Mouse (Mus musculus) midbrain, embryonic 12.5 days (tissue): ENCODE data around the gene Hip1. TPM values are rescaled to one million over a fixed set of nuclear protein-coding genes. Genes with fewer than 3 reads are reported as not detected.
"Not testable (repeated sequence)": the region's sequence is repeated elsewhere in the genome, so short reads cannot be mapped to it uniquely, and the experiment has no call there.

ENCODE experiments used
- ATAC-seq: fragments of 200-750 bp; cut with Nextera tagmentation; 2 replicates; pipeline ENCODE4 v1.8.0; 2017; ENCODE audit warnings: low read depth, moderate TSS enrichment, moderate library complexity; ENCODE audit not compliant: low FRiP score
- H3K27ac ChIP-seq: fragments of 300-500 bp; sonication (generic); replicated peaks from 2 replicates; pipeline ENCODE4 v1.5.1; 2016; ENCODE audit warnings: mild to moderate bottlenecking
- H3K27me3 ChIP-seq: fragments of 300-500 bp; sonication (generic); 2 replicates; pipeline ENCODE4 v1.6.1; 2016; ENCODE audit warnings: mild to moderate bottlenecking
- H3K36me3 ChIP-seq: fragments of 300-500 bp; sonication (generic); 2 replicates; pipeline ENCODE4 v1.6.1; 2016
- H3K4me1 ChIP-seq: fragments of 300-500 bp; sonication (generic); 2 replicates; pipeline ENCODE4 v1.6.1; 2016
- H3K4me2 ChIP-seq: fragments of 300-500 bp; sonication (generic); replicated peaks from 2 replicates; pipeline ENCODE4 v1.6.1; 2016; ENCODE audit warnings: mild to moderate bottlenecking, moderate library complexity
- H3K4me3 ChIP-seq: fragments of 300-500 bp; sonication (generic); 2 replicates; pipeline ENCODE4 v1.5.1; 2016; ENCODE audit warnings: mild to moderate bottlenecking
- H3K9ac ChIP-seq: fragments of 300-500 bp; sonication (generic); replicated peaks from 2 replicates; pipeline ENCODE4 v1.6.1; 2016; ENCODE audit warnings: mild to moderate bottlenecking, moderate library complexity
- H3K9me3 ChIP-seq: fragments of 300-500 bp; sonication (generic); 2 replicates; pipeline ENCODE4 v1.6.1; 2016; ENCODE audit warnings: mild to moderate bottlenecking
- WGBS: fragments of 180-500 bp; shearing (Covaris S2); methylation state at CpG from one replicate; pipeline ENCODE4 v1.1.7; 2016; 5-methylcytosine and 5-hydroxymethylcytosine counted together
- polyA plus RNA-seq: library from polyadenylated mRNA; unstranded; fragments of >200 nt; fragmentation: Nextera tagmentation; extraction: Ambion mirVana; gene quantifications from 2 replicates; pipeline ENCODE4 v1.2.1, GENCODE M21; 2016

Gene Hip1
- polyA plus RNA-seq, 1 experiment from 2014 or later: 68.4 TPM

- no peaks in the 10 kb centered on the region for H3K27me3 ChIP-seq
- peak overlapping the region; percentile 80 for H3K4me2 ChIP-seq
- H3K9me3 ChIP-seq: no peaks in the 10 kb centered on the region
- under 1% methylated on average over 18 of the region's 19 CpGs for WGBS
- peaks cover 25% of the 10 kb centered on the region for H3K4me1 ChIP-seq
- H3K27ac ChIP-seq: peak overlapping the region; percentile 95
- H3K9ac ChIP-seq: peak overlapping the region; percentile 73
- H3K4me3 ChIP-seq: peak overlapping the region; percentile 67
- peak; percentile 0; the same call in 1 of the 2 replicates for ATAC-seq
- H3K36me3 ChIP-seq: 0 out of 2 replicates have a peak, but pooled peaks cover under 1% of the 10 kb centered on the region
These were observed 56.6 kb downstream of the Hip1 start for GRCm38 (mm10) chr5:135488222-135488880.

- Histone ChIP-seq H3K27ac (no peak overlapping the region), H3K36me3 (peaks cover 22% of the 10 kb centered on the region), H3K4me1 (peaks cover 24% of the 10 kb centered on the region), H3K4me2 (no peak overlapping the region), H3K9ac (no peak overlapping the region), H3K27me3 (no peaks in the 10 kb centered on the region), H3K9me3 (no peaks in the 10 kb centered on the region), H3K4me3 (no peak overlapping the region)
- WGBS: 90% methylated on average over 3 of the region's 3 CpGs
- no peak for ATAC-seq
These were observed 59.6 kb downstream of the Hip1 start for GRCm38 (mm10) chr5:135485289-135485688.

GRCm38 (mm10) chr5:135483865-135484264, 61.1 kb downstream of the Hip1 start:
- not testable (repeated sequence) for H3K27me3 ChIP-seq, H3K4me3 ChIP-seq, ATAC-seq, H3K9me3 ChIP-seq, H3K9ac ChIP-seq, H3K4me2 ChIP-seq, H3K27ac ChIP-seq
- Histone ChIP-seq H3K4me1 (peaks cover 15% of the 10 kb centered on the region), H3K36me3 (peaks cover 22% of the 10 kb centered on the region)
- 94% methylated on average over 6 of the region's 6 CpGs for WGBS

GRCm38 (mm10) chr5:135478877-135479600, 65.9 kb downstream of the Hip1 start:
- Histone ChIP-seq H3K27ac (no peak overlapping the region), H3K9me3 (no peaks in the 10 kb centered on the region), H3K4me2 (no peak overlapping the region), H3K4me3 (no peak overlapping the region), H3K9ac (no peak overlapping the region), H3K36me3 (peaks cover 32% of the 10 kb centered on the region), H3K27me3 (no peaks in the 10 kb centered on the region), H3K4me1 (no peaks in the 10 kb centered on the region)
- no peak for ATAC-seq
- WGBS: 95% methylated on average over 12 of the region's 12 CpGs

- Histone ChIP-seq H3K27ac (no peak overlapping the region), H3K4me1 (no peaks in the 10 kb centered on the region), H3K9me3 (no peaks in the 10 kb centered on the region), H3K4me2 (no peak overlapping the region), H3K9ac (no peak overlapping the region), H3K4me3 (no peak overlapping the region), H3K27me3 (no peaks in the 10 kb centered on the region), H3K36me3 (peaks cover 16% of the 10 kb centered on the region)
- 84% methylated on average over 5 of the region's 5 CpGs for WGBS
- no peak for ATAC-seq
These were observed 68.7 kb downstream of the Hip1 start for GRCm38 (mm10) chr5:135476199-135476598.

GRCm38 (mm10) chr5:135472405-135472804, 72.5 kb downstream of the Hip1 start:
- Histone ChIP-seq H3K9ac (no peak overlapping the region), H3K36me3 (peaks cover 22% of the 10 kb centered on the region), H3K9me3 (no peaks in the 10 kb centered on the region), H3K27ac (no peak overlapping the region), H3K4me2 (no peak overlapping the region), H3K27me3 (no peaks in the 10 kb centered on the region), H3K4me1 (no peaks in the 10 kb centered on the region), H3K4me3 (no peak overlapping the region)
- ATAC-seq: no peak
- WGBS: 93% methylated on average over 6 of the region's 6 CpGs

- Histone ChIP-seq H3K36me3 (peaks cover 27% of the 10 kb centered on the region), H3K9ac (no peak overlapping the region), H3K4me2 (no peak overlapping the region), H3K4me3 (no peak overlapping the region), H3K9me3 (no peaks in the 10 kb centered on the region), H3K27me3 (no peaks in the 10 kb centered on the region), H3K27ac (no peak overlapping the region), H3K4me1 (no peaks in the 10 kb centered on the region)
- 94% methylated on average over 4 of the region's 4 CpGs for WGBS
- no peak for ATAC-seq
These were observed 73.2 kb downstream of the Hip1 start for GRCm38 (mm10) chr5:135471747-135472146.

- H3K27me3 ChIP-seq: no peaks in the 10 kb centered on the region
- H3K9me3 ChIP-seq: no peaks in the 10 kb centered on the region
- no peak for ATAC-seq
- H3K4me2 ChIP-seq: no peak overlapping the region
- H3K36me3 ChIP-seq: peaks cover 17% of the 10 kb centered on the region; the same call in 1 of the 2 replicates
- 98% methylated on average over 6 of the region's 6 CpGs for WGBS
- no peak overlapping the region for H3K27ac ChIP-seq
- peaks cover 9% of the 10 kb centered on the region for H3K4me1 ChIP-seq
- no peak overlapping the region for H3K9ac ChIP-seq
- H3K4me3 ChIP-seq: no peak overlapping the region
These were observed 76.6 kb downstream of the Hip1 start for GRCm38 (mm10) chr5:135468280-135468679.

- ATAC-seq: 0 out of 2 replicates have a peak, but pooled peaks have one; percentile 34
- H3K4me2 ChIP-seq: no peak overlapping the region
- no peak overlapping the region for H3K4me3 ChIP-seq
- no peaks in the 10 kb centered on the region for H3K9me3 ChIP-seq
- peaks cover 27% of the 10 kb centered on the region for H3K36me3 ChIP-seq
- 67% methylated on average over 7 of the region's 7 CpGs for WGBS
- H3K9ac ChIP-seq: no peak overlapping the region
- H3K27me3 ChIP-seq: no peaks in the 10 kb centered on the region
- H3K4me1 ChIP-seq: peaks cover 9% of the 10 kb centered on the region
- peak overlapping the region; percentile 39 for H3K27ac ChIP-seq
These were observed 79.1 kb downstream of the Hip1 start for GRCm38 (mm10) chr5:135465833-135466291.

GRCm38 (mm10) chr5:135463380-135463779, 81.5 kb downstream of the Hip1 start:
- Histone ChIP-seq H3K4me1 (peaks cover 9% of the 10 kb centered on the region), H3K9me3 (no peaks in the 10 kb centered on the region), H3K27ac (no peak overlapping the region), H3K27me3 (no peaks in the 10 kb centered on the region), H3K36me3 (peaks cover 47% of the 10 kb centered on the region), H3K4me2 (no peak overlapping the region), H3K4me3 (no peak overlapping the region), H3K9ac (no peak overlapping the region)
- 90% methylated on average over 8 of the region's 8 CpGs for WGBS
- no peak for ATAC-seq

GRCm38 (mm10) chr5:135460833-135461173, 84.1 kb downstream of the Hip1 start:
- peaks cover 4% of the 10 kb centered on the region for H3K4me1 ChIP-seq
- no peak overlapping the region for H3K4me2 ChIP-seq
- H3K27me3 ChIP-seq: no peaks in the 10 kb centered on the region
- H3K9me3 ChIP-seq: no peaks in the 10 kb centered on the region
- no peak overlapping the region for H3K4me3 ChIP-seq
- 88% methylated on average over 4 of the region's 4 CpGs for WGBS
- no peak for ATAC-seq
- H3K9ac ChIP-seq: no peak overlapping the region
- no peak overlapping the region for H3K27ac ChIP-seq
- peaks cover 57% of the 10 kb centered on the region for H3K36me3 ChIP-seq

GRCm38 (mm10) chr5:135460152-135460832, 84.6 kb downstream of the Hip1 start:
- WGBS: 90% methylated on average over 12 of the region's 12 CpGs
- ATAC-seq: no peak
- no peak overlapping the region for H3K4me3 ChIP-seq
- H3K4me1 ChIP-seq: no peaks in the 10 kb centered on the region; the same call in 1 of the 2 replicates
- H3K27ac ChIP-seq: no peak overlapping the region
- H3K36me3 ChIP-seq: peaks cover 62% of the 10 kb centered on the region
- no peaks in the 10 kb centered on the region for H3K9me3 ChIP-seq
- H3K4me2 ChIP-seq: no peak overlapping the region
- no peaks in the 10 kb centered on the region for H3K27me3 ChIP-seq
- H3K9ac ChIP-seq: no peak overlapping the region
